Mouse (Mus musculus) E14TG2a.4 (cell line): Measurements from ENCODE around the gene Ang.

ENCODE experiments used
- CTCF ChIP-seq: conservative IDR thresholded peaks from 2 replicates; pipeline ENCODE4 v1.5.1; 2014; ENCODE audit warnings: low read length
- NANOG ChIP-seq: IDR thresholded peaks from 2 replicates; pipeline ENCODE4 v1.6.1; 2014; ENCODE audit warnings: borderline replicate concordance, low read length, mixed read lengths
- POU5F1 ChIP-seq: IDR thresholded peaks from 2 replicates; pipeline ENCODE4 v1.6.1; 2014; ENCODE audit warnings: low read length, borderline replicate concordance

DNA sequence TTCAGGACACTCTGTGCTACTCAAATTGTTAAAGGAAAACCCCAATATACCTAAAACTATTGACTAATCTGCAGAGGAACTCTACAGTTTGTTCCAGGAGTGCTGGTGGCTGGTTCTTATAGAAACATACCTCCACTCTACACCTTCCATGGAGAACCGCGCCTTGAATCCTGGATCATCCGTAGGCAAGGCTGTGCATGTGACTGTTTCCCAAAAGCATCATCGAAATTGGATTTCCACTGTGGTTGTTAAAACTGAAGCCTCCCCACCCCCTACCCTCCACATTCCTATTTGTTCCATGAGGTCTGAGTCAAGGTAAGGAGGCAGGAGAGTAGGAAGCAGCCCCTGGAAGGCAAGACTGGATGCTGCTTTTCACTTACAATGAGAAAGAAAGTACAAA is 53.5 kb downstream of the Ang start:
- TF ChIP-seq CTCF (no peak), POU5F1 (no peak), NANOG (no peak)
